Mouse (Mus musculus): ENCODE measurements around the gene Macrod2.

Macrod2 gene

GRCm38 (mm10) chr2:141673405-141673804 lies 1278.3 kb downstream of the Macrod2 start:
- ChIA-PET CTCF (interaction anchor here in 1 of 4 experiments (0.6 kb wide), 2 partner anchors 12 to 719 kb away, joined by 3 read pairs; no protein-coding TSS in a partner anchor), POLR2A (no interaction called here)

- CTCF ChIA-PET, result no interaction called here
Observed at GRCm38 (mm10) chr2:141697541-141697940, 1302.4 kb downstream of the Macrod2 start.

GRCm38 (mm10) chr2:141698320-141698719 lies 1303.2 kb downstream of the Macrod2 start:
- POLR2A ChIA-PET, result no interaction called here
- CTCF ChIA-PET, result no interaction called here

More at GRCm38 (mm10) chr2:141697541-141697940, 1302.4 kb downstream of the Macrod2 start:
- POLR2A ChIA-PET, result no interaction called here

- CTCF ChIA-PET, result no interaction called here
- POLR2A ChIA-PET, result interaction anchor here in 1 of 4 experiments (0.7 kb wide), 1 partner anchor 1020 kb away, joined by 5 read pairs; no protein-coding TSS in a partner anchor
Observed at GRCm38 (mm10) chr2:141700759-141701452, 1305.8 kb downstream of the Macrod2 start.

- CTCF ChIA-PET, result no interaction called here
- POLR2A ChIA-PET, result no interaction called here
Observed at GRCm38 (mm10) chr2:141711785-141712184, 1316.7 kb downstream of the Macrod2 start.

- CTCF ChIA-PET, result no interaction called here
Observed at GRCm38 (mm10) chr2:141712265-141712664, 1317.2 kb downstream of the Macrod2 start.

GRCm38 (mm10) chr2:141715061-141715460 lies 1320.0 kb downstream of the Macrod2 start:
- ChIA-PET POLR2A (interaction anchor here in 1 of 4 experiments (0.6 kb wide), 1 partner anchor 559 kb away, joined by 3 read pairs; no protein-coding TSS in a partner anchor), CTCF (no interaction called here)

More at GRCm38 (mm10) chr2:141712265-141712664, 1317.2 kb downstream of the Macrod2 start:
- POLR2A ChIA-PET, result no interaction called here

GRCm38 (mm10) chr2:141722531-141722930 lies 1327.4 kb downstream of the Macrod2 start:
- ChIA-PET POLR2A (interaction anchor here in 1 of 4 experiments (0.6 kb wide), 1 partner anchor 1051 kb away, joined by 11 read pairs; no protein-coding TSS in a partner anchor), CTCF (interaction anchor here in 1 of 4 experiments (0.5 kb wide), 1 partner anchor 1971 kb away, joined by 4 read pairs; no protein-coding TSS in a partner anchor)

GRCm38 (mm10) chr2:141728998-141729397 lies 1333.9 kb downstream of the Macrod2 start:
- ChIA-PET POLR2A (no interaction called here), CTCF (no interaction called here)

GRCm38 (mm10) chr2:141736685-141737456 lies 1341.8 kb downstream of the Macrod2 start:
- POLR2A ChIA-PET, result no interaction called here
- CTCF ChIA-PET, result no interaction called here

GRCm38 (mm10) chr2:141738702-141739101 lies 1343.6 kb downstream of the Macrod2 start:
- ChIA-PET CTCF (no interaction called here), POLR2A (no interaction called here)

GRCm38 (mm10) chr2:141740318-141740717 lies 1345.2 kb downstream of the Macrod2 start:
- POLR2A ChIA-PET, result no interaction called here
- CTCF ChIA-PET, result no interaction called here

GRCm38 (mm10) chr2:141800236-141800635 lies 1405.1 kb downstream of the Macrod2 start:
- POLR2A ChIA-PET, result no interaction called here
- CTCF ChIA-PET, result no interaction called here

GRCm38 (mm10) chr2:141800909-141801308 lies 1405.8 kb downstream of the Macrod2 start:
- ChIA-PET CTCF (no interaction called here), POLR2A (no interaction called here)

GRCm38 (mm10) chr2:141816266-141816665 lies 1421.2 kb downstream of the Macrod2 start:
- POLR2A ChIA-PET, result no interaction called here
- CTCF ChIA-PET, result interaction anchor here in 1 of 4 experiments (0.6 kb wide), 1 partner anchor 1045 kb away, joined by 7 read pairs; no protein-coding TSS in a partner anchor

GRCm38 (mm10) chr2:141817546-141818180 lies 1422.6 kb downstream of the Macrod2 start:
- ChIA-PET POLR2A (interaction anchor here in 1 of 4 experiments (0.6 kb wide), 1 partner anchor 68 kb away, joined by 10 read pairs; no protein-coding TSS in a partner anchor), CTCF (no interaction called here)

GRCm38 (mm10) chr2:141820795-141821194 lies 1425.7 kb downstream of the Macrod2 start:
- ChIA-PET CTCF (no interaction called here), POLR2A (no interaction called here)

GRCm38 (mm10) chr2:141825606-141826495 lies 1430.7 kb downstream of the Macrod2 start:
- ChIA-PET CTCF (no interaction called here), POLR2A (no interaction called here)

- ChIA-PET CTCF (no interaction called here), POLR2A (no interaction called here)
Observed at GRCm38 (mm10) chr2:141830496-141830895, 1435.4 kb downstream of the Macrod2 start.

All from embryonic stem cell, embryonic (primary cell).